Mouse (Mus musculus): Measurements from ENCODE around the gene Gm8978. TPM values are rescaled to one million over a fixed set of nuclear protein-coding genes. Genes with fewer than 3 reads are reported as not detected.
"Not testable (repeated sequence)": the region's sequence is repeated elsewhere in the genome, so short reads cannot be mapped to it uniquely, and the experiment has no call there.

Gm8978 gene
- total RNA-seq (2021): not detected
- long read RNA-seq, experiment 1: 0 reads
- long read RNA-seq, experiment 2: 0 reads

GRCm38 (mm10) chr19:33625152-33625551 lies at the start of gene Gm8978:
Gene Gm8978, minus strand, starts transcription at chr19:33625252.
- DNase-seq; intact Hi-C loops (cut with DNase I): not testable (repeated sequence)

- intact Hi-C loops (cut with DNase I): not testable (repeated sequence)
- DNase-seq: peak; percentile 20 to 47
These were observed 35.3 kb downstream of the Gm8978 start for GRCm38 (mm10) chr19:33589626-33590302.

- intact Hi-C loops (cut with DNase I); DNase-seq: not testable (repeated sequence)
These were observed 56.5 kb downstream of the Gm8978 start for GRCm38 (mm10) chr19:33568551-33568950.

Small RNAs within 50 kb of the gene (microRNA-seq; reads per million reads assigned to microRNA genes)
- 0 reads per million in 2 experiments for gene Gm27440

Other genes starting within 250 kb of the Gm8978 start
- gene Rnls, start 233.0 kb downstream of the Gm8978 start, total RNA-seq (2021): 10 to 100 TPM in 1 of 2 experiments, 1 to 10 TPM in 1; 9.3 to 10.2 TPM
- under 1 TPM; 0.15 to 0.17 TPM for gene Lipo4, start 107.5 kb downstream of the Gm8978 start, total RNA-seq (2021)
- not detected for gene Lipo2, start 126.1 kb upstream of the Gm8978 start, total RNA-seq (2021)
- 1 to 10 TPM; 4.3 to 4.6 TPM for gene Lipo3, start 136.7 kb upstream of the Gm8978 start, total RNA-seq (2021)
- not detected for gene Lipo1, start 162.2 kb upstream of the Gm8978 start, total RNA-seq (2021)

All from gastrocnemius, postnatal 36 days (tissue).